In genomic region chr3:34512503-34513145, GRCm38 (mm10) we compare ENCODE assay signal across 27 mouse cellular contexts.
DNase-seq lines count a peak whose midpoint lies in the region; ATAC-seq and TF ChIP-seq lines count a peak whose summit lies in the region.
"Had no signal": no experiment of that assay in that cellular context is flagged by ENCODE, and none has a peak within 500 bp of the region (broad histone marks: within the 10 kb centered on the region; RNA-seq: fewer than 3 reads in every experiment).

No protein-coding gene starts in this region.

- in situ Hi-C loops in Patski (cut with MboI; ENCODE audit: low pct_unique_long_range_greater_than_20kb), result loop anchor here (10.0 kb wide), 1 partner anchor 178 kb away; no protein-coding TSS in a partner anchor

- WGBS in heart, embryonic 10.5 days, result 79% methylated on average over 13 of the region's 13 CpGs
- WGBS in stomach, postnatal 0 days, result 84% methylated on average over 13 of the region's 13 CpGs

- no peak overlapping the region for H3K4me3 ChIP-seq in heart, embryonic 10.5 days
- no peak overlapping the region for H3K4me3 ChIP-seq in C2C12 (ENCODE audit: insufficient read depth, poor library complexity, severe bottlenecking)
- H3K4me3 ChIP-seq in stomach, postnatal 0 days (ENCODE audit: low read depth, low read length), result no peak overlapping the region
- H3K4me3 ChIP-seq: embryonic facial prominence, embryonic 13.5 days; erythroblast, embryonic 14.5 days; gastrocnemius, adult 2 months; hindbrain, embryonic 12.5 days had no signal

- H3ac ChIP-seq in C2C12 (ENCODE audit: control insufficient read depth, insufficient read length, low read depth), result no peak overlapping the region

- CTCF ChIA-PET in Patski (lab: Charles Lee), result interaction anchor here (1.6 kb wide), 1 partner anchor 11 kb away, joined by 3 read pairs; no protein-coding TSS in a partner anchor

- H3K4me2 ChIP-seq in stomach, postnatal 0 days (replicated peaks; ENCODE audit: low read depth), result no peak overlapping the region
- H3K4me2 ChIP-seq: embryonic facial prominence, embryonic 13.5 days; hindbrain, embryonic 12.5 days had no signal

- POLR2A ChIA-PET in Patski (lab: Charles Lee), result interaction anchor here (0.6 to 0.8 kb wide), 2 partner anchors 100 to 217 kb away, joined by 3 to 4 read pairs; no protein-coding TSS in a partner anchor

- TF ChIP-seq CTCF in C2C12 (IDR thresholded peaks at IDR 0.05; ENCODE audit: control insufficient read depth, insufficient read depth, insufficient read length) (no peak), Patski (IDR thresholded peaks at IDR 0.05) (no peak)
- no peak for TF ChIP-seq CTCF in stomach, postnatal 0 days (IDR thresholded peaks at IDR 0.05; ENCODE audit: low read depth)

- ATAC-seq in Patski, result no peak
- no peak for ATAC-seq in monocyte, adult 5-6 weeks (replicated peaks; ENCODE audit: insufficient number of reproducible peaks, low FRiP score, low TSS enrichment, poor library complexity, severe bottlenecking)
- no peak for ATAC-seq in stomach, postnatal 0 days (ENCODE audit: low FRiP score, low TSS enrichment)
- ATAC-seq: activated CD4-positive, CD25-positive, alpha-beta regulatory T cell, adult 4 months; forebrain, embryonic 16.5 days; hindbrain, postnatal 0 days had no signal

- TF ChIP-seq EP300 in stomach, postnatal 0 days (optimal IDR thresholded peaks at IDR 0.05), result no peak

- no peaks in the 10 kb centered on the region for H3K9me3 ChIP-seq in heart, embryonic 10.5 days
- H3K9me3 ChIP-seq in stomach, postnatal 0 days (ENCODE audit: control insufficient read depth, low read length), result no peaks in the 10 kb centered on the region

- no peak overlapping the region for H3K9ac ChIP-seq in stomach, postnatal 0 days (ENCODE audit: low read length)
- H3K9ac ChIP-seq: embryonic facial prominence, embryonic 13.5 days; hindbrain, embryonic 12.5 days had no signal

- H3K27me3 ChIP-seq in heart, embryonic 10.5 days (ENCODE audit: insufficient read depth, poor library complexity, severe bottlenecking), result no peaks in the 10 kb centered on the region
- no peaks in the 10 kb centered on the region for H3K27me3 ChIP-seq in C2C12 (ENCODE audit: control insufficient read depth, insufficient read depth, insufficient read length)
- no peaks in the 10 kb centered on the region for H3K27me3 ChIP-seq in Patski
- H3K27me3 ChIP-seq in stomach, postnatal 0 days (ENCODE audit: control insufficient read depth, insufficient read depth, low read length), result no peaks in the 10 kb centered on the region
- H3K27me3 ChIP-seq: CH12.LX; embryonic facial prominence, embryonic 13.5 days had no signal

- peaks cover 9% of the 10 kb centered on the region for H3K4me1 ChIP-seq in heart, embryonic 10.5 days
- H3K4me1 ChIP-seq in stomach, postnatal 0 days (replicated peaks; ENCODE audit: control insufficient read depth, insufficient read depth), result no peaks in the 10 kb centered on the region
- H3K4me1 ChIP-seq: embryonic facial prominence, embryonic 13.5 days had no signal

- H3K79me2 ChIP-seq in C2C12 (ENCODE audit: control insufficient read depth, insufficient read depth), result no peaks in the 10 kb centered on the region

- H3K36me3 ChIP-seq in heart, embryonic 10.5 days, result no peaks in the 10 kb centered on the region
- no peaks in the 10 kb centered on the region for H3K36me3 ChIP-seq in C2C12 (ENCODE audit: control insufficient read depth, insufficient read depth)
- no peaks in the 10 kb centered on the region for H3K36me3 ChIP-seq in stomach, postnatal 0 days (ENCODE audit: control insufficient read depth, insufficient read depth, low read length)
- H3K36me3 ChIP-seq: embryonic facial prominence, embryonic 13.5 days; hindbrain, embryonic 12.5 days had no signal

- peak; percentile 71 for DNase-seq in heart, adult 11 months
- no peak for DNase-seq in heart, embryonic 10.5 days (ENCODE audit: low spot score)
- DNase-seq in Patski (ENCODE audit: low read depth, low spot score), result peak; percentile 35
- peak; percentile 80 for DNase-seq in fibroblast of lung, adult 2 months (ENCODE audit: low read depth)
- DNase-seq in cerebellum, postnatal 10 days, result no peak
- no peak for DNase-seq in stomach, postnatal 0 days (ENCODE audit: low spot score)
- DNase-seq: adrenal gland, adult 8-10 months; adrenal gland, postnatal 36 days; B cell, adult 2 months; cerebellum, adult 11 months; cerebellum, adult 8-10 months; cerebellum, postnatal 25 days; gastrocnemius, adult 2 months; gastrocnemius, postnatal 25 days; heart, postnatal 10 days; heart, postnatal 4 days; kidney, adult 11 months; kidney, adult 9 months had no signal

- no peaks in the 10 kb centered on the region for H3K79me3 ChIP-seq in C2C12 (ENCODE audit: low read depth)

- H3K27ac ChIP-seq in heart, embryonic 10.5 days, result no peak overlapping the region
- no peak overlapping the region for H3K27ac ChIP-seq in stomach, postnatal 0 days (replicated peaks)
- H3K27ac ChIP-seq: embryonic facial prominence, embryonic 13.5 days; gastrocnemius, adult 2 months; hindbrain, embryonic 12.5 days; hindbrain, postnatal 0 days had no signal

TF ChIP-seq in C2C12, 6 proteins besides CTCF, POLR2A, EP300 and RAD21:
- TF ChIP-seq CEBPB (IDR thresholded peaks at IDR 0.05; ENCODE audit: low read depth) (no peak), MYOD1 (IDR thresholded peaks at IDR 0.05; ENCODE audit: control insufficient read depth, insufficient read length, low read depth) (peak; percentile 2)

Comparison
In these comparisons a context has a peak if more than half of its experiments do, and no peak if none do; other contexts are left out.
1. DNase-seq: peak in heart, adult 11 months (single experiment), Patski (single experiment) and fibroblast of lung, adult 2 months (single experiment); none in heart, embryonic 10.5 days (single experiment), cerebellum, postnatal 10 days (0 of 2) and stomach, postnatal 0 days (single experiment).